Mouse (Mus musculus) intestine, embryonic 16.5 days (tissue): ENCODE measurements around the gene Zc4h2. TPM values are rescaled to one million over a fixed set of nuclear protein-coding genes. Genes with fewer than 3 reads are reported as not detected.
A peak's percentile ranks its signal among the peaks of the same experiment; 100 is the strongest.

Experiments used
- ATAC-seq: fragments of 200-750 bp; cut with Nextera tagmentation; 2 replicates; pipeline ENCODE4 v1.8.0; 2017; ENCODE audit warnings: moderate TSS enrichment, moderate library complexity
- H3K27ac ChIP-seq: fragments of 300-500 bp; sonication (generic); 2 replicates; pipeline ENCODE4 v1.5.1; 2014; ENCODE audit warnings: mild to moderate bottlenecking, low read length
- H3K27me3 ChIP-seq: fragments of 300-500 bp; sonication (generic); replicated peaks from 2 replicates; pipeline ENCODE4 v1.6.1; 2014; ENCODE audit warnings: low read length, control low read depth, mixed read lengths; ENCODE audit not compliant: control insufficient read depth, insufficient read depth
- H3K36me3 ChIP-seq: fragments of 300-500 bp; sonication (generic); 2 replicates; pipeline ENCODE4 v1.6.1; 2014; ENCODE audit warnings: low read length, control low read depth; ENCODE audit not compliant: control insufficient read depth, insufficient read depth
- H3K4me1 ChIP-seq: fragments of 300-500 bp; sonication (generic); 2 replicates; pipeline ENCODE4 v1.6.1; 2014; ENCODE audit warnings: low read length, control low read depth, mixed read lengths; ENCODE audit not compliant: control insufficient read depth, insufficient read depth
- H3K4me2 ChIP-seq: fragments of 300-500 bp; sonication (generic); 2 replicates; pipeline ENCODE4 v1.6.1; 2014; ENCODE audit warnings: low read depth, low read length, control low read depth
- H3K4me3 ChIP-seq: fragments of 300-500 bp; sonication (generic); 2 replicates; pipeline ENCODE4 v1.5.1; 2014; ENCODE audit warnings: mild to moderate bottlenecking, low read length
- H3K9ac ChIP-seq: fragments of 300-500 bp; sonication (generic); 2 replicates; pipeline ENCODE4 v1.6.1; 2014; ENCODE audit warnings: low read depth, low read length
- H3K9me3 ChIP-seq: fragments of 300-500 bp; sonication (generic); 2 replicates; pipeline ENCODE4 v1.6.1; 2016; ENCODE audit warnings: low read length, control low read depth; ENCODE audit not compliant: control insufficient read depth
- WGBS: fragments of 180-500 bp; shearing (Covaris S2); extraction: QIAGEN DNeasy Blood & Tissue Kit; methylation state at CpG from one replicate; pipeline ENCODE4 v1.1.7; 2014; 5-methylcytosine and 5-hydroxymethylcytosine counted together
- polyA plus RNA-seq: library from polyadenylated mRNA; unstranded; fragments of >200 nt; fragmentation: Nextera tagmentation; extraction: Ambion mirVana; gene quantifications from 2 replicates; pipeline ENCODE4 v1.2.1, GENCODE M21; 2015

Gene Zc4h2
- 12.1 and 13.1 TPM in 2 replicates for polyA plus RNA-seq

DNA sequence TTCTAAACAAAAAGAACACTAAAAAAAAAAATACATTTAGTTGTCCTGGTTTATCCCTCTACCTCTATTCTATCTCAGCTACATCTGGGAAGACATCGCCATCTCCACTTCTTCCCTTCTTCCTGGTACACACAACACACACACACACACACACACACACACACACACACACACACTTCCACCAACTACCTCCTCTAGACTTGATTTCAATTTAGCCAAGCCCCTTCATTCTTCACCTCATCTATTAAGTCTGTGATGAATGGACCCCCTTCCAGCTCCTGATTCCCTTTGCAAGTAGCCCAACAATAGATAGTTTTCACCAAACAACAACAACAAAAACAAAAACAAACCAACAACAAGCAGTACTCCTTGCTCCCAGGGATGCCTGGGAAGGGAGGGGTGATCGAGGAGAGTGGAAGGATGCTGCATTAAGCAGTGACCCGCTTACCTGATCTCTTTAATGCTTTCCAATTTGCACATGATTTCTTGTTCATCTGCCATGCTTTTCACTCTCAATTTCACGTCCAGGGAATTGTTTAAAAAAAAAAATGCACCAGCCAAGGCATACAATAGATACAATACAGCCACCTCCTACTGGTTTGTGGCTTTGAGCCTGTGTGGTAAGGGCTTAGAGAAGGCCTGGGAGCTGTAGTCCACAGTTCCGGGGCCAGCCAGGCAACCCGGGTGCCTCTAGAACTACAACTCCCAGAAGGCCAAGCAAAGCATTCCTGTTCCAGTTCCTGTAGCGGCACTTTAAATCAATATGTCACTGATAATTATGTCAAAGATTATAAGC is at the start of gene Zc4h2:
Gene Zc4h2 (minus strand): TSS at position 706 of the 796 bp plus-strand sequence.
- Histone ChIP-seq H3K4me1 (no peaks in the 10 kb centered on the region), H3K4me3 (peak within 1 kb of the TSS; percentile 54), H3K9me3 (no peaks in the 10 kb centered on the region), H3K27me3 (no peaks in the 10 kb centered on the region), H3K9ac (peak within 1 kb of the TSS; percentile 46), H3K27ac (no peak within 1 kb of the TSS), H3K4me2 (peak within 1 kb of the TSS; percentile 48), H3K36me3 (no peaks in the 10 kb centered on the region)
- 18% methylated on average over 7 of the region's 7 CpGs for WGBS
- peak; percentile 100 for ATAC-seq

DNA sequence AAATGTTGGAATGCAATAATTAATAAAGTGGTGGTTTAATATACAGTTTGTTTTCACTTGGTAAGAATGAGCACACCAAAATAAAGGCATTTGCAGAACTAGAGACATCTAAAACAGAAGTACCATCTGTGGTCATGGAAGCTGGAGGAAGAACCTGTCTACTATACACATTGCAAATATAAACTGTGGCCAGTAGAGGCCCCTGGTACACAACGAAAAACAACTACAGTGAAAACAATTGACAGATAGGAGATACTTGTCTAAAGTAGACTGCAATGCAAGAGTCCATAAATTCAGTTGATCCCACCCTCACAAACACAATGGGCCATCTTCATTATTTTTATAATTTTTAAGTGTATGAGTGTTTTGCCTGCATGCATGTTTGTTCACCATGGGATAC is 28.8 kb upstream of the Zc4h2 start:
- Histone ChIP-seq H3K36me3 (no peaks in the 10 kb centered on the region), H3K4me1 (no peaks in the 10 kb centered on the region), H3K27ac (no peak overlapping the region), H3K9ac (no peak overlapping the region), H3K9me3 (no peaks in the 10 kb centered on the region), H3K4me3 (no peak overlapping the region), H3K27me3 (no peaks in the 10 kb centered on the region), H3K4me2 (no peak overlapping the region)
- 55% methylated on average over 1 of the region's 1 CpGs for WGBS
- no peak for ATAC-seq

DNA sequence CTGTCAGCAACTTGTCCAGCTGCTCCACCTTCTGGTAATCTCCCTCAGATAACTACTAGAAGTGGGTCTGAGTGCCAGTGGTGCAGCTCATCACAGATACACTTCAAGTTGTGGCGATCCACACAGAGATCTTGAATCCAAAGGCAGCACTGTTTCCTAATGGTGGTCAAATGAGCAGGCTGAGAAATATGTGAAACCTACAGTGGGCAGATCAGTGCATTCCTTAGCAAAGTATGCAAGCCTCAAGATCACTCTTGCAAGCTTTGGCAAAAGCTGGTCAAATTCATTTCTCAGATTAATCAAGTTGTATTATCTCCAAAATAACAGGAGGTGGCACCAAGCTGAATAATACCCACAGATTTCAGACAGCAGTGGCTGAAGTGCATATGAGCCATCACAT is 23.9 kb upstream of the Zc4h2 start:
- H3K4me1 ChIP-seq = no peaks in the 10 kb centered on the region
- no peak overlapping the region for H3K9ac ChIP-seq
- H3K4me3 ChIP-seq = no peak overlapping the region
- H3K4me2 ChIP-seq = no peak overlapping the region
- no peaks in the 10 kb centered on the region for H3K9me3 ChIP-seq
- ATAC-seq = no peak
- 79% methylated on average over 1 of the region's 1 CpGs for WGBS
- H3K36me3 ChIP-seq = no peaks in the 10 kb centered on the region
- no peaks in the 10 kb centered on the region for H3K27me3 ChIP-seq
- H3K27ac ChIP-seq = no peak overlapping the region

DNA sequence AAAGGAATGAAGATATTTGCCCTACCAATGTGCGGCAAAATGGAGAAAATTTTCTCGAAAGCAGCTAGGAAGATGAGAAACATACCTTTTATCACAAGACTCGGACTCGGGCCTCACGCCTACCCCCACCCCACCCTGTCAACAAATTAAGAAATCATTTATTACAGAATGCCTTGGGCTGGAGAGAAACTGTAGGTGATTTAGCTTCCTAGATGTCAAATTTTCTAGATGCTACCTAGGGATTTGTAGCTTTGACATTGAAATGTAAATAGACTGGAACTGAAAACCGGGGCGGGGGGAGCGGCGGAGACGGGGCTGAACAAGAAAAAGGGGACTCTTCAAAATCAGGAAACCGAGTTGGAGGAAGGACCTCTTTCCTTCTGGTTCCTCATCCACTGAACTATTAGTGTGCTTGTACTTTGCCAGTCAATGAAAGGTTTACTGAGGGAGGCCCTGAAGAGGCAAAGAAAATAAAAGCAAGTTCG is 333 bp upstream of the Zc4h2 start:
- Histone ChIP-seq H3K4me3 (peak overlapping the region; percentile 54), H3K36me3 (no peaks in the 10 kb centered on the region), H3K9me3 (no peaks in the 10 kb centered on the region), H3K27ac (no peak overlapping the region), H3K9ac (peak overlapping the region; percentile 45; the same call in 1 of the 2 replicates), H3K4me1 (no peaks in the 10 kb centered on the region), H3K4me2 (peak overlapping the region; percentile 47), H3K27me3 (no peaks in the 10 kb centered on the region)
- ATAC-seq = peak; percentile 73
- 22% methylated on average over 12 of the region's 12 CpGs for WGBS

DNA sequence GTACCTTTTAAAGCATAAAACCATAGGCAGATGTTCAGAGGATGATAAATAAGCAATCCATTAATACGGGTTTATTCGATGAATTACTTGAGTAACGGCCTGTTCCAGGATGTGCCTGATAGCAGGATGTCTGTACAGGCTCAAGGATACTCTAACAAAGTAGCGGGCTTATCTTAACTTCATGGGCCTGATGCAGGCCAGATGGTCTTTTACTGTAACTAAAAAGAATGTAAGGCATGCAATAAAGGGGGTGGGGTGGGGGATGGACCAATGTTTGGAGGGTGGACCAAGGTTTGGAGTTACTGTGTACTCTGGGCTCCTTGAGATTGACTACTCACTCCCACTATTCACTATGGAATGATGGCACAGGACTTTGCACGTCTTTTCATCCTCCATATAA is 57.7 kb downstream of the Zc4h2 start:
- peak; percentile 65; the same call in 1 of the 2 replicates for ATAC-seq
- no peak overlapping the region for H3K9ac ChIP-seq
- H3K4me1 ChIP-seq = no peaks in the 10 kb centered on the region

More for the DNA sequence above, 57.7 kb downstream of the Zc4h2 start:
- WGBS = 49% methylated on average over 5 of the region's 5 CpGs
- no peak overlapping the region for H3K27ac ChIP-seq
- no peak overlapping the region for H3K4me2 ChIP-seq
- no peak overlapping the region for H3K4me3 ChIP-seq
- no peaks in the 10 kb centered on the region for H3K9me3 ChIP-seq
- H3K27me3 ChIP-seq = no peaks in the 10 kb centered on the region
- no peaks in the 10 kb centered on the region for H3K36me3 ChIP-seq

Other genes with a start within 250 kb of the Zc4h2 start
- 7.4 and 8.5 TPM in 2 replicates for gene Amer1, start 213.6 kb downstream of the Zc4h2 start, polyA plus RNA-seq
- gene Asb12, start 100.5 kb downstream of the Zc4h2 start, polyA plus RNA-seq = 0.13 TPM in 1 of 2 replicates, not detected in the other
- not detected in 2 replicates for gene Pfn5, start 100.4 kb downstream of the Zc4h2 start, polyA plus RNA-seq
- 1.1 and 1.3 TPM in 2 replicates for gene Zc3h12b, start 53.2 kb upstream of the Zc4h2 start, polyA plus RNA-seq